Mouse (Mus musculus): ENCODE results near the gene Dhtkd1. TPM values are rescaled to one million over a fixed set of nuclear protein-coding genes. Genes with fewer than 3 reads are reported as not detected.
A peak's percentile ranks its signal among the peaks of the same experiment; 100 is the strongest.

Gene Dhtkd1
- polyA plus RNA-seq, 1 experiment from 2014 or later = 1.8 TPM

DNA sequence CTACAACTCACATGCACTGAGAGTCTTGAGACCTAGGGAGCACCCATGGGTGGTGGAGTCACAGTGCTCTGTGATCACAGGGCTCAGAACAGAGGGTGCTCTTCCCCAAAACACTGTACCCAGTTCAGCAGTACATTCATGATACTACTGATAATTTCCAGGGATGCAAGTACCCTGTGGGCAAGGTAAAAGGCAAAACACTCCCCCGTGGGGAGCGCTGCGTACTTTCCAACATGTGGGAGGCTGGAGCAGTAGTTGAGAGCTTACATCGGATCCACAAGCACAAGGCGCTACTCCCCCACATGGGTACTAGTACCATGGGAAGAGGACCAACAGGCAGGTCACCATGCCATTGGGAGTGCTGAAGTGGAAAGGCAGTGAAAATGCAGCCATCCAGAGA is 15.1 kb downstream of the Dhtkd1 start:
- no peaks in the 10 kb centered on the region for H3K9me3 ChIP-seq (replicated peaks; ENCODE audit: low read length)
- no peaks in the 10 kb centered on the region for H3K27me3 ChIP-seq (ENCODE audit: insufficient read depth, low read length)
- H3K9ac ChIP-seq (ENCODE audit: low read depth, low read length) = no peak overlapping the region
- H3K4me3 ChIP-seq (replicated peaks; ENCODE audit: low read depth, low read length) = no peak overlapping the region
- 0 out of 2 replicates have a peak, but pooled peaks have one; percentile 27 for ATAC-seq (replicated peaks; ENCODE audit: low FRiP score, low read depth)
- DNase-seq (ENCODE audit: low spot score) = peak; percentile 23
- 0 out of 2 replicates have a peak, but pooled peaks cover 3% of the 10 kb centered on the region for H3K36me3 ChIP-seq (ENCODE audit: insufficient read depth, low read length)
- no peak for TF ChIP-seq CTCF (IDR thresholded peaks at IDR 0.05; ENCODE audit: low read depth)
- 64% methylated on average over 5 of the region's 5 CpGs for WGBS
- no peak overlapping the region for H3K27ac ChIP-seq
- H3K4me2 ChIP-seq (ENCODE audit: low read length) = no peak overlapping the region
- no peaks in the 10 kb centered on the region for H3K4me1 ChIP-seq (replicated peaks; ENCODE audit: insufficient read depth, low read length)

DNA sequence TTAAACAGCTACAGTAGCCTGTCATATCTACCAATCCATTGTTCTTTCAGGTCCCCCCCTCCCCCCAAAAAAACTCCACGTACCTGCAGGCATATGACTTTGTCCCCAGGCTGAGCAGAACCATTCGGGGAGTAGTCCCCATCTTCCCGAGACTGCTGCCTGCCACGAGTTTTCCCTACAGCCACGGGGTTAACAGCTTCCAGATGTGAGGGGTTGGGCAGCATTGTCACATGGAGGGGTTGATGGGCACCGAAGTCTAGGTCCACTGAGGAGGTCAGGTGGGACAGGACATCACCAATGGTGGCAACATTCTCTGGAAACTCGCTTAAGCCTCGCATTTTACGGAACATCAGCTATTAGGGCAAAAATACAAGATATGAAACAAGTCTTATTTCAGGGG is 18.8 kb downstream of the Dhtkd1 start:
- no peaks in the 10 kb centered on the region for H3K9me3 ChIP-seq (replicated peaks; ENCODE audit: low read length)
- 0 out of 2 replicates have a peak, but pooled peaks cover 3% of the 10 kb centered on the region for H3K36me3 ChIP-seq (ENCODE audit: insufficient read depth, low read length)
- TF ChIP-seq CTCF (IDR thresholded peaks at IDR 0.05; ENCODE audit: low read depth) = no peak
- no peak for ATAC-seq (replicated peaks; ENCODE audit: low FRiP score, low read depth)
- no peak for DNase-seq (ENCODE audit: low spot score)
- H3K4me3 ChIP-seq (replicated peaks; ENCODE audit: low read depth, low read length) = no peak overlapping the region
- no peak overlapping the region for H3K9ac ChIP-seq (ENCODE audit: low read depth, low read length)
- H3K27ac ChIP-seq = no peak overlapping the region
- no peaks in the 10 kb centered on the region for H3K4me1 ChIP-seq (replicated peaks; ENCODE audit: insufficient read depth, low read length)
- H3K27me3 ChIP-seq (ENCODE audit: insufficient read depth, low read length) = no peaks in the 10 kb centered on the region
- no peak overlapping the region for H3K4me2 ChIP-seq (ENCODE audit: low read length)
- 77% methylated on average over 9 of the region's 9 CpGs for WGBS

DNA sequence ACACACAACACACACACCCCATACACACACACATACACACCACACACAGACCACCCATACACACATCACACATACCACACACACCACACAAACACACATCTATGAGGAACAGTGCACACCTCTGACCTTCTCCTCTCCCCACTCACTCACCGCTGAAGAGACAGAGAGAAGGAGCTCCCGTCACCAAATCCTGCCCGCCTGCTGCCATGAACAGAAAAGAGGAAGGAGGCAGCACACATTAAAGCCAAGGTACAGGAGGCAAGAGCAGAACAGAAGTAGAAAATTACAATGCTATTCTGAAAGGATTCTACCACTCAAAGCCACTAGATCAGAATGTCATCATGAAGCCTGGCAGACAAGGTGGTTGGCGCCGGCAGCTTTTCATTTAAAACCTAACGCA is 19.8 kb downstream of the Dhtkd1 start:
- DNase-seq (ENCODE audit: low spot score) (no peak), ATAC-seq (replicated peaks; ENCODE audit: low FRiP score, low read depth) (no peak)
- WGBS = 96% methylated on average over 6 of the region's 6 CpGs
- Histone ChIP-seq H3K4me2 (ENCODE audit: low read length) (no peak overlapping the region), H3K9ac (ENCODE audit: low read depth, low read length) (no peak overlapping the region), H3K4me3 (replicated peaks; ENCODE audit: low read depth, low read length) (no peak overlapping the region), H3K4me1 (replicated peaks; ENCODE audit: insufficient read depth, low read length) (no peaks in the 10 kb centered on the region), H3K9me3 (replicated peaks; ENCODE audit: low read length) (no peaks in the 10 kb centered on the region), H3K27ac (no peak overlapping the region), H3K27me3 (ENCODE audit: insufficient read depth, low read length) (no peaks in the 10 kb centered on the region), H3K36me3 (ENCODE audit: insufficient read depth, low read length) (0 out of 2 replicates have a peak, but pooled peaks cover 3% of the 10 kb centered on the region)
- no peak for TF ChIP-seq CTCF (IDR thresholded peaks at IDR 0.05; ENCODE audit: low read depth)

DNA sequence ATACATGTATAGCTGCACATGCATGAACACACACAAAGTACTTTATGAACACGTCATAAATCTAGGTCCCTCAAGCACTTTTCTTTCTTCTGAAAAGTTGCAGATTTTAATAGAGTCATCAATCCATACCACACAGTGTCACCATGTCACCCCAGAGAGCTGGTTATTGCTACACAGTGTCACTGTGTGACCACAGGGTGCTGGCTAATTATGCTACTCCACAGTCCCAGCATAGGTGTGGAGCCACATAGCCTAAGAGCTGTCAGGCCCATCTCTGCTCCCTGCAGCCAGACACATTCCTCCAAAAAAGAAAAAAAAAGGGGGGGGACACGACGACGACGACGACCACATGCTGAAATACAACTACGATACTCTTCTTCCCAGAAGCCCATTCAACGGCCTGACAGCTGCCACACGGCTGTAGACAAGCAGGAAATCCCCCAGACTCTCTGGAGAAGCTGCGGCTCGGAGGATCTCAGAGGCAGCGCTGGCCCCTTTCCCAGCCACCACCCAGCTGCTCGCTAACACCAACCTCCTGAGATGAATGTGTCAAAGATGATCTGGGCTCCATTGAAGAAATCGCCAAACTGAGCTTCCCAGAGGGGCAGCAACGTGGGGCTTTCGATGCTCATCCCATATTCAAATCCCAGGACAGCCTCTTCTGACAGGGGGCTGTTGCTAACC is 31.2 kb downstream of the Dhtkd1 start:
- TF ChIP-seq CTCF (IDR thresholded peaks at IDR 0.05; ENCODE audit: low read depth) = no peak

DNA sequence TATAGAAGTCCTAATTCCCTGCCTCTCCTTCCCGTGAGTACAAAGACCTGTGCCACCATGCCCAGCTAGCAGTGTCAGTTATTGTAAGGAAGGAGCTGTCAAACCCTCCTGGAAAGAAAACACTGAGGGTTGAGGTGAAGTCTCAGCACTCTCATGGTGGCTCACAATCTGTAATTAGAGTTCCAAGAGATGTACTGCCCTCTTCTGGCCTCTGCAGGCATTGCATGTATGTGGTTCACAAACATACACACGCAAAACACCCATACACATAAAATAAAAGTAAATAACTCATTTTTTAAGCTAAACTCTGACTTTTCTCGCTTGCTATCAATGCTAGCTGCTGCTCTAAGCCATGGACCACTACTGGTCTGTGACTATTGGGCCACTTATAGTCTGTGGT is 36.0 kb downstream of the Dhtkd1 start:
- Histone ChIP-seq H3K9ac (ENCODE audit: low read depth, low read length) (no peak overlapping the region), H3K36me3 (ENCODE audit: insufficient read depth, low read length) (no peaks in the 10 kb centered on the region), H3K4me1 (replicated peaks; ENCODE audit: insufficient read depth, low read length) (no peaks in the 10 kb centered on the region), H3K4me3 (replicated peaks; ENCODE audit: low read depth, low read length) (no peak overlapping the region), H3K4me2 (ENCODE audit: low read length) (no peak overlapping the region), H3K9me3 (replicated peaks; ENCODE audit: low read length) (no peaks in the 10 kb centered on the region), H3K27ac (no peak overlapping the region), H3K27me3 (ENCODE audit: insufficient read depth, low read length) (no peaks in the 10 kb centered on the region)
- DNase-seq (ENCODE audit: low spot score) = no peak
- WGBS = 60% methylated on average over 3 of the region's 3 CpGs
- peak; percentile 76 for TF ChIP-seq CTCF (IDR thresholded peaks at IDR 0.05; ENCODE audit: low read depth)
- no peak for ATAC-seq (replicated peaks; ENCODE audit: low FRiP score, low read depth)

More for the DNA sequence above, 31.2 kb downstream of the Dhtkd1 start:
- H3K27me3 ChIP-seq (ENCODE audit: insufficient read depth, low read length) = no peaks in the 10 kb centered on the region
- no peak overlapping the region for H3K27ac ChIP-seq
- 67% methylated on average over 16 of the region's 16 CpGs for WGBS
- no peaks in the 10 kb centered on the region for H3K4me1 ChIP-seq (replicated peaks; ENCODE audit: insufficient read depth, low read length)
- 0 out of 2 replicates have a peak, but pooled peaks cover 4% of the 10 kb centered on the region for H3K36me3 ChIP-seq (ENCODE audit: insufficient read depth, low read length)
- no peak overlapping the region for H3K4me3 ChIP-seq (replicated peaks; ENCODE audit: low read depth, low read length)
- no peaks in the 10 kb centered on the region for H3K9me3 ChIP-seq (replicated peaks; ENCODE audit: low read length)
- no peak overlapping the region for H3K9ac ChIP-seq (ENCODE audit: low read depth, low read length)
- H3K4me2 ChIP-seq (ENCODE audit: low read length) = no peak overlapping the region
- no peak for DNase-seq (ENCODE audit: low spot score)
- no peak for ATAC-seq (replicated peaks; ENCODE audit: low FRiP score, low read depth)

DNA sequence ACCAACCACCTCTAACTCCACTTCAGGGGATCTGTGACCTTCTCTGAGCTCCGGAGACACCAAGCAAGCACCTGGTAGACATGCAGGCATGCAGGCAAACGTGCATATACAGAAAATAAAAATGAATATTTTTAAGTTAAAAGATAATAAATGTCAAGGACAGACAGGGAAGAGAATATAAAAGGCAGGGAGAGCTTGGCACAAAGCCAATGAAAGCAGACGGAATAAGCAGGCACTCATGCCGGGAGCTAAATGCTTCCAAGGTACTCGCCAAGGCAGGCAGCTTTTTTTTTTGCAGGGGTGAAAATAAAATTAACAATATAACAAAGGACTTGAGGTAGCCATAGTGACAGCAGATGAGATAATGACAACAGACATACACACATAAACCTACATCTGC is 36.5 kb downstream of the Dhtkd1 start:
- no peak overlapping the region for H3K9ac ChIP-seq (ENCODE audit: low read depth, low read length)
- H3K27ac ChIP-seq = no peak overlapping the region
- H3K9me3 ChIP-seq (replicated peaks; ENCODE audit: low read length) = no peaks in the 10 kb centered on the region
- H3K36me3 ChIP-seq (ENCODE audit: insufficient read depth, low read length) = no peaks in the 10 kb centered on the region
- H3K4me2 ChIP-seq (ENCODE audit: low read length) = no peak overlapping the region
- H3K4me3 ChIP-seq (replicated peaks; ENCODE audit: low read depth, low read length) = no peak overlapping the region
- H3K4me1 ChIP-seq (replicated peaks; ENCODE audit: insufficient read depth, low read length) = no peaks in the 10 kb centered on the region
- WGBS = 31% methylated on average over 5 of the region's 5 CpGs
- ATAC-seq (replicated peaks; ENCODE audit: low FRiP score, low read depth) = no peak
- H3K27me3 ChIP-seq (ENCODE audit: insufficient read depth, low read length) = no peaks in the 10 kb centered on the region
- no peak for TF ChIP-seq CTCF (IDR thresholded peaks at IDR 0.05; ENCODE audit: low read depth)
- DNase-seq (ENCODE audit: low spot score) = no peak
